Mouse (Mus musculus): ENCODE measurements around the gene Slc41a1.

DNA sequence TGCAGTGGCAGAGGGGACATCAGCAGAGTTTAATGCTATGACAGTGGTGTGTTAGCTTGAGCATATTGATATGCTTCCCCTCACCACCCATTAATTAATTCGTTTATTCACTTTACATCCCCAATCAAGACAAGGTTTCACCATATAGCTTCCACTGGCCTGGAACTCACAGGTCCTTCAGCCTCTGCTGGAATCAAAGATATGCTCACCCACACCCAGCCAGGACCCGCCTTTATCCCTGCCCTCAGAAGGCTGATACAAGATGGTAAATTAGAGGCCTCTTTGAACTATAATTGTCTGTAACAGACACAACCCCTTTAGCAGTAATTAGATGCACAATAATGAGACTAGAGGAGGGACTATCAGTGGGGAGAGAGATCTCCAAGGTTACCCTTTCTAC lies 17.6 kb upstream of the Slc41a1 start:
- no peak for TF ChIP-seq NRF1 (IDR thresholded peaks at IDR 0.05; ENCODE audit: low read depth, low read length)
- TF ChIP-seq CTCF (conservative IDR thresholded peaks at IDR 0.05 in 1 of 2, IDR thresholded peaks at IDR 0.05 in 1 of 2; ENCODE audit: low read depth in 2 of 2, low read length in 2 of 2), result no peak
- TF ChIP-seq POLR2A (IDR thresholded peaks at IDR 0.05; ENCODE audit: low read depth, low read length), result no peak
- TF ChIP-seq ZNF384 (IDR thresholded peaks at IDR 0.05; ENCODE audit: low read depth, low read length), result no peak
- TF ChIP-seq TCF12 (IDR thresholded peaks at IDR 0.05; ENCODE audit: low read depth, low read length), result no peak
- TF ChIP-seq ETS1 (conservative IDR thresholded peaks at IDR 0.05; ENCODE audit: low read depth, low read length), result no peak
- TF ChIP-seq EP300 (IDR thresholded peaks at IDR 0.05; ENCODE audit: low read length), result no peak
- no peak for TF ChIP-seq ZMIZ1 (IDR thresholded peaks at IDR 0.05; ENCODE audit: low read depth, low read length)
- TF ChIP-seq UBTF (IDR thresholded peaks at IDR 0.05; ENCODE audit: low read depth, low read length), result no peak

Measured in CH12.LX (cell line).